Mouse (Mus musculus) bone marrow, adult 2 months (tissue): ENCODE results near the gene Ankfy1. TPM values are rescaled to one million over a fixed set of nuclear protein-coding genes. Genes with fewer than 3 reads are reported as not detected.
A peak's percentile ranks its signal among the peaks of the same experiment; 100 is the strongest.

Experiments
- H3K27ac ChIP-seq: fragments of 200-500 bp; 2 replicates; pipeline ENCODE4 v1.5.1; 2012; ENCODE audit warnings: low read depth, mild to moderate bottlenecking, control low read depth, inconsistent platforms, low read length; ENCODE audit not compliant: control insufficient read depth, poor library complexity, insufficient read depth
- H3K4me1 ChIP-seq: fragments of 200-500 bp; 2 replicates; pipeline ENCODE4 v1.6.1; 2011; ENCODE audit warnings: low read length; ENCODE audit not compliant: control insufficient read depth, insufficient read depth
- H3K4me3 ChIP-seq: fragments of 200-500 bp; replicated peaks from 2 replicates; pipeline ENCODE3; 2011; ENCODE audit warnings: mild to moderate bottlenecking, low read depth, low read length, control low read depth; ENCODE audit not compliant: control insufficient read depth
- CTCF ChIP-seq: fragments of 200-500 bp; IDR thresholded peaks from 2 replicates; pipeline ENCODE4 v1.5.1; 2011; ENCODE audit warnings: low read length, control low read depth; ENCODE audit not compliant: control insufficient read depth, insufficient read depth
- POLR2A ChIP-seq: fragments of 200-500 bp; IDR thresholded peaks from 2 replicates; pipeline ENCODE4 v1.6.1; 2011; ENCODE audit warnings: low read depth, mild to moderate bottlenecking, control low read depth, low read length, borderline replicate concordance; ENCODE audit not compliant: control insufficient read depth
- WGBS: fragments of 180-500 bp; shearing (Covaris S2); methylation state at CpG from one replicate; pipeline ENCODE4 v1.1.7; 2018; 5-methylcytosine and 5-hydroxymethylcytosine counted together
- polyA plus RNA-seq: library from polyadenylated mRNA; stranded (reverse); fragments of >200 nt; gene quantifications from 2 replicates; pipeline ENCODE4 v1.2.4, GENCODE M21; 2011; ENCODE audit warnings: low replicate concordance; ENCODE audit not compliant: missing spikeins, insufficient read depth, insufficient read length

Gene Ankfy1
- polyA plus RNA-seq, 1 experiment = 30.3 TPM

- no peaks in the 10 kb centered on the region; the same call in 1 of the 2 replicates for H3K4me1 ChIP-seq
- 85% methylated on average over 3 of the region's 3 CpGs for WGBS
- H3K4me3 ChIP-seq = no peak overlapping the region
- TF ChIP-seq POLR2A (no peak), CTCF (no peak)
- no peak overlapping the region for H3K27ac ChIP-seq
Observed at GRCm38 (mm10) chr11:72803038-72803437, 113.2 kb downstream of the Ankfy1 start.

GRCm38 (mm10) chr11:72804586-72804985, 114.8 kb downstream of the Ankfy1 start:
- H3K27ac ChIP-seq = no peak overlapping the region
- H3K4me1 ChIP-seq = no peaks in the 10 kb centered on the region; the same call in 1 of the 2 replicates
- no peak overlapping the region for H3K4me3 ChIP-seq
- no peak for TF ChIP-seq POLR2A
- TF ChIP-seq CTCF = no peak

- 80% methylated on average over 3 of the region's 3 CpGs for WGBS
- H3K27ac ChIP-seq = no peak overlapping the region
- no peak for TF ChIP-seq POLR2A
- no peaks in the 10 kb centered on the region; the same call in 1 of the 2 replicates for H3K4me1 ChIP-seq
- H3K4me3 ChIP-seq = no peak overlapping the region
Observed at GRCm38 (mm10) chr11:72805232-72805631, 115.4 kb downstream of the Ankfy1 start.

GRCm38 (mm10) chr11:72806556-72806955, 116.8 kb downstream of the Ankfy1 start:
- Histone ChIP-seq H3K27ac (no peak overlapping the region), H3K4me3 (no peak overlapping the region), H3K4me1 (no peaks in the 10 kb centered on the region; the same call in 1 of the 2 replicates)
- no peak for TF ChIP-seq POLR2A
- TF ChIP-seq CTCF = no peak
- WGBS = 79% methylated on average over 2 of the region's 2 CpGs

- Histone ChIP-seq H3K4me1 (no peaks in the 10 kb centered on the region; the same call in 1 of the 2 replicates), H3K27ac (no peak overlapping the region), H3K4me3 (no peak overlapping the region)
- TF ChIP-seq CTCF = no peak
- TF ChIP-seq POLR2A = no peak
- 85% methylated on average over 4 of the region's 4 CpGs for WGBS
Observed at GRCm38 (mm10) chr11:72807992-72808391, 118.2 kb downstream of the Ankfy1 start.

- H3K27ac ChIP-seq = no peak overlapping the region
- no peak overlapping the region for H3K4me3 ChIP-seq
- WGBS = 88% methylated on average over 5 of the region's 5 CpGs
- TF ChIP-seq POLR2A = no peak
- TF ChIP-seq CTCF = no peak
- H3K4me1 ChIP-seq = no peaks in the 10 kb centered on the region
Observed at GRCm38 (mm10) chr11:72813687-72814086, 123.9 kb downstream of the Ankfy1 start.

GRCm38 (mm10) chr11:72814188-72814587, 124.4 kb downstream of the Ankfy1 start:
- H3K27ac ChIP-seq = no peak overlapping the region
- TF ChIP-seq CTCF = peak; percentile 13; the same call in 1 of the 2 replicates
- no peak for TF ChIP-seq POLR2A
- no peak overlapping the region for H3K4me3 ChIP-seq
- no peaks in the 10 kb centered on the region for H3K4me1 ChIP-seq
- WGBS = 82% methylated on average over 2 of the region's 2 CpGs

- H3K4me3 ChIP-seq = no peak overlapping the region
- TF ChIP-seq CTCF (no peak), POLR2A (no peak)
- WGBS = 81% methylated on average over 1 of the region's 1 CpGs
- H3K27ac ChIP-seq = no peak overlapping the region
- H3K4me1 ChIP-seq = no peaks in the 10 kb centered on the region
Observed at GRCm38 (mm10) chr11:72816859-72817258, 127.1 kb downstream of the Ankfy1 start.

GRCm38 (mm10) chr11:72818067-72818466, 128.3 kb downstream of the Ankfy1 start:
- H3K27ac ChIP-seq = no peak overlapping the region
- 91% methylated on average over 7 of the region's 7 CpGs for WGBS
- no peak for TF ChIP-seq POLR2A
- TF ChIP-seq CTCF = no peak
- no peaks in the 10 kb centered on the region for H3K4me1 ChIP-seq
- no peak overlapping the region for H3K4me3 ChIP-seq
